Mouse (Mus musculus) MEL (cell line): ENCODE data around the gene Nnat.

ENCODE experiments used
- KAT2A ChIP-seq: conservative IDR thresholded peaks from 2 replicates; pipeline ENCODE4 v1.6.1; 2012; ENCODE audit warnings: low read depth, low read length, improper control_type of control experiment, inconsistent platforms
- NELFE ChIP-seq: IDR thresholded peaks from 2 replicates; pipeline ENCODE4 v1.6.1; 2011; ENCODE audit warnings: low read depth, low read length, improper control_type of control experiment
- TAL1 ChIP-seq: IDR thresholded peaks from 2 replicates; pipeline ENCODE4 v1.6.1; 2012; ENCODE audit warnings: mild to moderate bottlenecking, inconsistent platforms, low read length, moderate library complexity, mixed read lengths
- USF2 ChIP-seq, 2 experiments: IDR thresholded peaks; 2 replicates each; pipeline ENCODE4 v1.6.1; 2011 to 2012; ENCODE audit warnings: improper control_type of control experiment in 2 of 2, low read length in 2 of 2, borderline replicate concordance in 1 of 2, inconsistent platforms in 1 of 2, low read depth in 1 of 2, mild to moderate bottlenecking in 1 of 2; ENCODE audit not compliant: insufficient read depth in 1 of 2
- ZNF384 ChIP-seq: IDR thresholded peaks from 2 replicates; pipeline ENCODE4 v1.6.1; 2012; ENCODE audit warnings: low read depth, mild to moderate bottlenecking, inconsistent platforms, low read length, improper control_type of control experiment

DNA sequence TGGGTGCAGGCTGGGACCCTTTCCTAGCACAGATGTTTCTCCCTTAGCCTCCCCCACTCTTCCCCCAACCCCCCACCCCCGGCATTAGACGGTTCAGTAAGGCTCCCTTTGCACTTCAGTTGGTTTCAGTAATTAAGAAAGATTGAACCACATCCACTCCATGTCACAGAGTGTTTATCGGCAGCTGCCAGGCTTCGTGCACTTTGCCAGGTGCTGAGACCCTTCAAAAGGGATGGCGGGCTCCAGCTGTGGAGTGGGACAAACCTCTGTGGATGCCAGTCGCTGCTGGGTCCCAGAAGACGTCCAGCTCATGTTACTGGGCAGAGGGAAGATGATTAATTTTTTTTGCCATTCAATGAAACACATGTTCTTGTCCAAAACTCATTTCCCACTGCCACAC, 41.4 kb upstream of the Nnat start:
- TF ChIP-seq KAT2A = no peak
- TF ChIP-seq NELFE = no peak
- no peak for TF ChIP-seq TAL1
- no peak for TF ChIP-seq USF2 (IDR thresholded peaks at IDR 0.05; ENCODE audit: borderline replicate concordance in 1 of 2, insufficient read depth in 1 of 2, low read depth in 1 of 2, low read length in 2 of 2)
- no peak for TF ChIP-seq ZNF384
